Mouse (Mus musculus): ENCODE measurements around the gene 1700007K13Rik. TPM values are rescaled to one million over a fixed set of nuclear protein-coding genes. Genes with fewer than 3 reads are reported as not detected.

The 1700007K13Rik gene
- polyA plus RNA-seq (2017; shearing (Covaris generic)): not detected

GRCm38 (mm10) chr2:28465836-28466518 is at the start of gene 1700007K13Rik:
Gene 1700007K13Rik (minus strand): TSS chr2:28466332.

GRCm38 (mm10) chr2:28512798-28513401 is 46.8 kb upstream of the 1700007K13Rik start, which contains the start of gene Ralgds:
Gene Ralgds (plus strand): TSS chr2:28513125.

GRCm38 (mm10) chr2:28505795-28506194 is 39.7 kb upstream of the 1700007K13Rik start, which contains the start of gene Gm10134:
Gene Gm10134 (plus strand): TSS chr2:28506095.

GRCm38 (mm10) chr2:28496671-28497070 is 30.5 kb upstream of the 1700007K13Rik start, which contains the start of gene Gbgt1:
Gene Gbgt1 (plus strand): TSS chr2:28496891.

GRCm38 (mm10) chr2:28467860-28468485 is 1.8 kb upstream of the 1700007K13Rik start, which contains the start of gene Mrps2:
Gene Mrps2 (plus strand): TSS chr2:28468066.

GRCm38 (mm10) chr2:28446515-28447314 is 19.4 kb downstream of the 1700007K13Rik start, which contains the start of gene Ppp1r26:
Gene Ppp1r26 (plus strand): TSS chr2:28446800.

Other genes with a start within 250 kb of the 1700007K13Rik start
- gene Ppp1r26, start 19.5 kb downstream of the 1700007K13Rik start, polyA plus RNA-seq (2017; shearing (Covaris generic)): 0.21 TPM
- gene Mrps2, start 1.7 kb upstream of the 1700007K13Rik start, polyA plus RNA-seq (2017; shearing (Covaris generic)): 37.1 TPM
- not detected for gene Gbgt1, start 30.6 kb upstream of the 1700007K13Rik start, polyA plus RNA-seq (2017; shearing (Covaris generic))
- gene Gm10134, start 39.8 kb upstream of the 1700007K13Rik start, polyA plus RNA-seq (2017; shearing (Covaris generic)): not detected
- gene Ralgds, start 46.8 kb upstream of the 1700007K13Rik start, polyA plus RNA-seq (2017; shearing (Covaris generic)): 5.5 TPM
- not detected for gene Cel, start 97.1 kb upstream of the 1700007K13Rik start, polyA plus RNA-seq (2017; shearing (Covaris generic))
- 29.6 TPM for gene Gtf3c5, start 117.4 kb upstream of the 1700007K13Rik start, polyA plus RNA-seq (2017; shearing (Covaris generic))
- 0.43 TPM for gene Gfi1b, start 155.7 kb upstream of the 1700007K13Rik start, polyA plus RNA-seq (2017; shearing (Covaris generic))
- 32.7 TPM for gene Tsc1, start 174.9 kb upstream of the 1700007K13Rik start, polyA plus RNA-seq (2017; shearing (Covaris generic))
- not detected for gene Spaca9, start 233.4 kb upstream of the 1700007K13Rik start, polyA plus RNA-seq (2017; shearing (Covaris generic))
- gene Ak8, start 233.8 kb upstream of the 1700007K13Rik start, polyA plus RNA-seq (2017; shearing (Covaris generic)): not detected

Measured in activated CD4-positive, CD25-positive, alpha-beta regulatory T cell, adult 9 weeks (primary cell).